Mouse (Mus musculus) stomach, embryonic 16.5 days (tissue): ENCODE results near the gene Col4a2. TPM values are rescaled to one million over a fixed set of nuclear protein-coding genes. Genes with fewer than 3 reads are reported as not detected.

Source experiments
- ATAC-seq: fragments of 200-750 bp; cut with Nextera tagmentation; 2 replicates; pipeline ENCODE4 v1.8.0; 2017; ENCODE audit warnings: moderate number of reproducible peaks, moderate TSS enrichment; ENCODE audit not compliant: insufficient read depth, low FRiP score
- H3K27ac ChIP-seq: fragments of 300-500 bp; sonication (generic); 2 replicates; pipeline ENCODE4 v1.5.1; 2014; ENCODE audit warnings: low read length
- H3K27me3 ChIP-seq: fragments of 300-500 bp; sonication (generic); 2 replicates; pipeline ENCODE4 v1.6.1; 2014; ENCODE audit warnings: low read length, control low read depth, mixed read lengths; ENCODE audit not compliant: control insufficient read depth, insufficient read depth
- H3K36me3 ChIP-seq: fragments of 300-500 bp; sonication (generic); 2 replicates; pipeline ENCODE4 v1.6.1; 2014; ENCODE audit warnings: low read length; ENCODE audit not compliant: control insufficient read depth, insufficient read depth
- H3K4me1 ChIP-seq: fragments of 300-500 bp; sonication (generic); 2 replicates; pipeline ENCODE4 v1.6.1; 2014; ENCODE audit warnings: low read length, control low read depth, mixed read lengths; ENCODE audit not compliant: control insufficient read depth, insufficient read depth
- H3K4me2 ChIP-seq: fragments of 300-500 bp; sonication (generic); 2 replicates; pipeline ENCODE4 v1.6.1; 2014; ENCODE audit warnings: low read depth, low read length, mixed read lengths
- H3K4me3 ChIP-seq: fragments of 300-500 bp; sonication (generic); replicated peaks from 2 replicates; pipeline ENCODE4 v1.5.1; 2014; ENCODE audit warnings: mild to moderate bottlenecking, low read length
- H3K9ac ChIP-seq: fragments of 300-500 bp; sonication (generic); 2 replicates; pipeline ENCODE4 v1.6.1; 2014; ENCODE audit warnings: low read length
- H3K9me3 ChIP-seq: fragments of 300-500 bp; sonication (generic); replicated peaks from 2 replicates; pipeline ENCODE4 v1.6.1; 2016; ENCODE audit warnings: low read length, control low read depth; ENCODE audit not compliant: control insufficient read depth
- WGBS: fragments of 180-500 bp; shearing (Covaris S2); extraction: QIAGEN DNeasy Blood & Tissue Kit; methylation state at CpG from one replicate; pipeline ENCODE4 v1.1.7; 2014; 5-methylcytosine and 5-hydroxymethylcytosine counted together
- polyA plus RNA-seq: library from polyadenylated mRNA; unstranded; fragments of >200 nt; fragmentation: Nextera tagmentation; extraction: Ambion mirVana; gene quantifications from 2 replicates; pipeline ENCODE4 v1.2.1, GENCODE M21; 2015

Gene Col4a2
- polyA plus RNA-seq, 1 experiment from 2014 or later, result 65.2 TPM

DNA sequence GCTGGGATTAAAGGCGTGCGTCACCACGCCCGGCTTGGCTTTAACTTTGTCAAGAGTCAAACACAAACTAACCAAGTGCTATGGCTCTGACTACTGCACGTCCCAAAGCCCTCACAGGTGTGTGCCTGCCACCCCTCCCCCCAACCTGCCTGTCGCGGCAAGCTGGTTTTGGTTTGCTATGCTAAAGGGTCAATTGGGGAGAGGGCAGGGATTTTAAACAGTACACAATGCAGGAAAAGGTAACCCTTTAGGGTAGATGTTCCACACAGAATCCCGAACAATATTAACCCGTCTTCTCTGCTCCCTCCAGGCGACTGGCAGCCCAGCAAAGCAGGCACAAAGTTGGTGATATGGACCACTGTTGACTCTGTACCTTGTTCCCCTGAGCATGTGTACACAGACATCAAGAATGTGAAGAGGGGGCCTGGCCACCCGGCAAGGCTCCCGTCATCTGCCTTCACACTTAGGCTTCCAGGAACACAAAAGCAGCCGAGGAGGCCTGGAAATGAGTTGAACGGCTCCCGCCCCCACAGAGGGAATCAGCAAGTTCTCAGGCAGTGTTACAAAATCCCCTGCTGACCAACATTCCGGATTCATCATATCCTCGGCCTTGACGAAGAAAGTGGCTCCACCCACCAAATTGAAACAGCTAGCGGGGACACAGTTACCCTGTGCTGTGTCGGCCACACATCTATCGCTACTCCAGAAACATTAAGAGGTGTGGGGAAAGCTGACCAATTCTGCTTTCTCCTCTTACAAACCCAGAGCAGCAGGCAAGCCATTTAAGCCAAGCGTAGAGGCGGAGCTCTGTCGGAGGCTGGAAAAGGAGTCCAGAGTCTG lies 164.0 kb downstream of the Col4a2 start:
- Histone ChIP-seq H3K9me3 (no peaks in the 10 kb centered on the region), H3K4me2 (peak overlapping the region; percentile 100), H3K27me3 (peaks cover 11% of the 10 kb centered on the region), H3K27ac (peak overlapping the region; percentile 78), H3K36me3 (no peaks in the 10 kb centered on the region), H3K4me3 (peak overlapping the region; percentile 68), H3K9ac (peak overlapping the region; percentile 50), H3K4me1 (peaks cover 29% of the 10 kb centered on the region)
- peak; percentile 11; the same call in 1 of the 2 replicates for ATAC-seq
- WGBS, result 12% methylated on average over 24 of the region's 24 CpGs

GRCm38 (mm10) chr8:11477178-11477553 lies 164.6 kb downstream of the Col4a2 start:
- peak overlapping the region; percentile 78; the same call in 1 of the 2 replicates for H3K27ac ChIP-seq
- H3K4me2 ChIP-seq, result peak overlapping the region; percentile 100
- H3K9ac ChIP-seq, result peak overlapping the region; percentile 50
- WGBS, result 7% methylated on average over 9 of the region's 9 CpGs
- H3K27me3 ChIP-seq, result peaks cover 11% of the 10 kb centered on the region
- H3K9me3 ChIP-seq, result no peaks in the 10 kb centered on the region
- H3K4me1 ChIP-seq, result peaks cover 29% of the 10 kb centered on the region
- H3K4me3 ChIP-seq, result peak overlapping the region; percentile 68
- H3K36me3 ChIP-seq, result no peaks in the 10 kb centered on the region
- no peak for ATAC-seq

- peak; percentile 71 for ATAC-seq
- H3K27me3 ChIP-seq, result peaks cover 11% of the 10 kb centered on the region
These were observed 165.5 kb downstream of the Col4a2 start, which contains the start of gene Rab20 for GRCm38 (mm10) chr8:11477811-11478761. Gene Rab20, minus strand, starts transcription at chr8:11478710.

DNA sequence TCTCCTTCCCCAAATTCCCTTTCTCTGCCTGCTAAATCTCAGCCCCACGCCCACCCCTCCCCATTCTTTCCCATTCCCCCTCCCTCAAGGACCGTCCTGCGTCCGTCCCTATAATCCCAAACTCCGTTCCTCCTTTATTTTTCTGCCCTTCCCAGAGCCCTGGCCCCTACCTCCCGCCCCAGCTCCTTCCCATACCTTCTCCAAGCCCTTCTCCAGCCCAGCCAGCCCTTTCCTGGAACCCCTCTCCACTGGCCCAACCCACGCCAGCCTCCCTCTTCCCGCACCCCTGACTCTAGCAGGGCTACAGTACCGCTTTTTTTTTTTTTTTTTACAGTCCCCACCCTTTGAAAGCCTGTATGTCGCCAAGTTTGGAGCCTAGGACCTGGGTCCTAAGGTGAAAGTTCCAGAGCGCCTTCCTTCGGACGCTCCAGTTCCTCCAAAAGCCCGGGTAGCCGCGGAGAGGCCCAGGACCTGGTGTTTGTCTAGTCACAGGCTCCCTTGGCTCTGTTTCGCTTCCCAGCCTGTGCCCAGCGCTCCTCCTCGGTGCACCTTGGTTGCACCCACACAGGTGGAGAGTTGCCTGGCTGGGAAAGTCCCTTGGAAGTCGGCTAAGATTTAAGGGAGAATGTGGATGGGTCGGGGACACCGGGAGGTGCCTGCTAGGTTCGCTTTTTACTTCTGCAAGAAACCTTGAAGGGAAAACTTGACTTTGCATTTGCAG lies 166.4 kb downstream of the Col4a2 start:
- peak overlapping the region; percentile 74 for H3K9ac ChIP-seq
- peak overlapping the region; percentile 100 for H3K4me2 ChIP-seq
- no peaks in the 10 kb centered on the region for H3K9me3 ChIP-seq
- H3K4me3 ChIP-seq, result peak overlapping the region; percentile 68
- no peak overlapping the region for H3K27ac ChIP-seq
- WGBS, result 10% methylated on average over 23 of the region's 23 CpGs
- peak; percentile 15; the same call in 1 of the 2 replicates for ATAC-seq
- no peaks in the 10 kb centered on the region for H3K36me3 ChIP-seq
- H3K4me1 ChIP-seq, result peaks cover 22% of the 10 kb centered on the region
- H3K27me3 ChIP-seq, result peaks cover 11% of the 10 kb centered on the region

More at GRCm38 (mm10) chr8:11477811-11478761, 165.5 kb downstream of the Col4a2 start, which contains the start of gene Rab20:
- Histone ChIP-seq H3K27ac (peak within 1 kb of the TSS; percentile 10; the same call in 1 of the 2 replicates), H3K4me2 (peak within 1 kb of the TSS; percentile 100), H3K36me3 (no peaks in the 10 kb centered on the region), H3K4me1 (peaks cover 29% of the 10 kb centered on the region), H3K9me3 (no peaks in the 10 kb centered on the region), H3K4me3 (peak within 1 kb of the TSS; percentile 68), H3K9ac (peak within 1 kb of the TSS; percentile 74)
- WGBS, result under 1% methylated on average over 69 of the region's 69 CpGs

DNA sequence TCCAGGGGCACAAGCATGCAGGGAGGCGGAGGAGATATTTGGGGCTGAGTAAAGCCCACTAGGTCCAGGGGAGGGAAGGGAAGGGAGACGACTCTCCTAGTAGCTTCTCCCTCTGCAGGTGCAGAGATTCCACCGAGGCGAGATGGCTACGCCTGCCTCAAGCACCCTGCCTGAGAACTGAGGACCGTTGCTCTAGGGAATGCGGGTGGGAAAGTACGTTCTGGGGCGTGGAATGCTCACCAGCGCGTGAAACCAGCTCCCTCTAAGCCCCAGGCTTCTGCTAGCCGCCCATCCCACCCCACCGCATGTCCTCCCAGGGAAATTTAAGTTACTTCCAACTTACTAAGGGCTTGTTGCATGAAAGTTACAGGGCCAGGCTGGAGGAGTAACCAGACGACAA lies 167.0 kb downstream of the Col4a2 start:
- Histone ChIP-seq H3K9me3 (no peaks in the 10 kb centered on the region), H3K9ac (peak overlapping the region; percentile 31; the same call in 1 of the 2 replicates), H3K4me3 (no peak overlapping the region), H3K27me3 (peaks cover 11% of the 10 kb centered on the region), H3K36me3 (no peaks in the 10 kb centered on the region), H3K4me2 (no peak overlapping the region), H3K4me1 (peaks cover 22% of the 10 kb centered on the region), H3K27ac (no peak overlapping the region)
- 27% methylated on average over 14 of the region's 14 CpGs for WGBS
- ATAC-seq, result no peak

- H3K9me3 ChIP-seq, result no peaks in the 10 kb centered on the region
- WGBS, result 52% methylated on average over 3 of the region's 3 CpGs
- no peaks in the 10 kb centered on the region for H3K36me3 ChIP-seq
- H3K4me3 ChIP-seq, result no peak overlapping the region
- no peak for ATAC-seq
- H3K4me2 ChIP-seq, result no peak overlapping the region
- H3K9ac ChIP-seq, result no peak overlapping the region
- H3K4me1 ChIP-seq, result peaks cover 10% of the 10 kb centered on the region
- peaks cover 11% of the 10 kb centered on the region for H3K27me3 ChIP-seq
- no peak overlapping the region for H3K27ac ChIP-seq
These were observed 169.3 kb downstream of the Col4a2 start for GRCm38 (mm10) chr8:11481876-11482275.

DNA sequence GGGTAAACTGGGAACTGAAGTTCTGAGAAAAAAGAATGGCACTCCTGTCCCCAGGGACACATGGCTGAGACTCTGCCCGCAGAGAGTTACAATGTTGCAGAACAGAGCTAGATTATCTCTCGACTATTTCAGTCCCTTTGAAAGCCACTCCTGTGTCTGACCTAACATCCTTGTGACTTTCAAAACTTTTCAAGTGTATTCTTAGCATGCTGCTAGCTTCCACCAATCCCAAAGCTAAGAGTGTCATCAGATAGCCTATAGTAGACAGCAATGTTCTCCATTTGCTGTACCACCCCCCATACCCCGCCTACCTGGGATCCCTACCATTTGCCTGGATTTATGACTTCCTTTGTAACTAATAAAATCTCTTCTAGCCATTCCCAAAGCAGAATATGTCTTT lies 169.9 kb downstream of the Col4a2 start:
- no peak for ATAC-seq
- no peaks in the 10 kb centered on the region for H3K9me3 ChIP-seq
- H3K27me3 ChIP-seq, result peaks cover 11% of the 10 kb centered on the region
- no peak overlapping the region for H3K4me2 ChIP-seq
- H3K4me3 ChIP-seq, result no peak overlapping the region
- no peak overlapping the region for H3K27ac ChIP-seq
- H3K36me3 ChIP-seq, result no peaks in the 10 kb centered on the region
- no peak overlapping the region for H3K9ac ChIP-seq
- peaks cover 6% of the 10 kb centered on the region; the same call in 1 of the 2 replicates for H3K4me1 ChIP-seq
- 56% methylated on average over 3 of the region's 3 CpGs for WGBS

- no peak overlapping the region for H3K27ac ChIP-seq
- H3K9me3 ChIP-seq, result no peaks in the 10 kb centered on the region
- peaks cover 4% of the 10 kb centered on the region for H3K27me3 ChIP-seq
- no peaks in the 10 kb centered on the region for H3K36me3 ChIP-seq
- ATAC-seq, result no peak; the same call in 1 of the 2 replicates
- no peak overlapping the region for H3K9ac ChIP-seq
- no peaks in the 10 kb centered on the region for H3K4me1 ChIP-seq
- no peak overlapping the region for H3K4me2 ChIP-seq
- 20% methylated on average over 7 of the region's 7 CpGs for WGBS
- H3K4me3 ChIP-seq, result no peak overlapping the region
These were observed 173.5 kb downstream of the Col4a2 start for GRCm38 (mm10) chr8:11486142-11486541.
